Mouse (Mus musculus) liver, postnatal 0 days (tissue): ENCODE data around the gene Utp14b. TPM values are rescaled to one million over a fixed set of nuclear protein-coding genes. Genes with fewer than 3 reads are reported as not detected.

ENCODE experiments used
- ATAC-seq: fragments of 200-750 bp; cut with Nextera tagmentation; 2 replicates; pipeline ENCODE4 v1.8.0; 2017; ENCODE audit warnings: mild to moderate bottlenecking, moderate library complexity
- DNase-seq: peaks from one replicate; pipeline ENCODE4 v3.0.0-alpha.2; 2016
- H3K27ac ChIP-seq: fragments of 300-500 bp; sonication (generic); 2 replicates; pipeline ENCODE4 v1.5.1; 2014; ENCODE audit warnings: antibody characterized with exemption, moderate library complexity, mild to moderate bottlenecking, low read depth
- H3K27me3 ChIP-seq: fragments of 300-500 bp; sonication (generic); 2 replicates; pipeline ENCODE4 v1.6.1; 2014; ENCODE audit warnings: low read length, control low read depth, mixed read lengths; ENCODE audit not compliant: insufficient read depth
- H3K36me3 ChIP-seq: fragments of 300-500 bp; sonication (generic); replicated peaks from 2 replicates; pipeline ENCODE4 v1.6.1; 2014; ENCODE audit warnings: mild to moderate bottlenecking, control low read depth, low read length, moderate library complexity, mixed read lengths; ENCODE audit not compliant: insufficient read depth
- H3K4me1 ChIP-seq: fragments of 300-500 bp; sonication (generic); 2 replicates; pipeline ENCODE4 v1.6.1; 2014; ENCODE audit warnings: antibody characterized with exemption, mild to moderate bottlenecking, control low read depth; ENCODE audit not compliant: insufficient read depth
- H3K4me2 ChIP-seq: fragments of 300-500 bp; sonication (generic); 2 replicates; pipeline ENCODE4 v1.6.1; 2014; ENCODE audit warnings: low read depth, mild to moderate bottlenecking, low read length, moderate library complexity, mixed read lengths
- H3K4me3 ChIP-seq: fragments of 300-500 bp; sonication (generic); 2 replicates; pipeline ENCODE4 v1.5.1; 2014; ENCODE audit warnings: low read depth, low read length
- H3K9ac ChIP-seq: fragments of 300-500 bp; sonication (generic); replicated peaks from 2 replicates; pipeline ENCODE4 v1.6.1; 2014; ENCODE audit warnings: mild to moderate bottlenecking, moderate library complexity
- H3K9me3 ChIP-seq: fragments of 300-500 bp; sonication (generic); 2 replicates; pipeline ENCODE4 v1.6.1; 2016; ENCODE audit warnings: mild to moderate bottlenecking, control low read depth, low read length, mixed read lengths
- CTCF ChIP-seq: sonication (generic); IDR thresholded peaks from 2 replicates; pipeline ENCODE4 v1.5.1; 2016; ENCODE audit warnings: antibody characterized with exemption, low read depth
- EP300 ChIP-seq: IDR thresholded peaks from 2 replicates; pipeline ENCODE4 v1.6.1; 2016; ENCODE audit warnings: antibody characterized with exemption, low read depth, mild to moderate bottlenecking
- WGBS: fragments of 180-500 bp; shearing (Covaris S2); extraction: QIAGEN DNeasy Blood & Tissue Kit; methylation state at CpG from one replicate; pipeline ENCODE4 v1.1.7; 2014; ENCODE audit not compliant: insufficient replicate concordance; 5-methylcytosine and 5-hydroxymethylcytosine counted together
- polyA plus RNA-seq: library from polyadenylated mRNA; unstranded; fragments of >200 nt; fragmentation: Nextera tagmentation; extraction: Ambion mirVana; gene quantifications from 2 replicates; pipeline ENCODE4 v1.2.1, GENCODE M21; 2015

The Utp14b gene
- polyA plus RNA-seq, 1 experiment from 2014 or later, result 0.59 TPM

GRCm38 (mm10) chr1:78710026-78710425, 52.2 kb downstream of the Utp14b start:
- no peak overlapping the region for H3K9ac ChIP-seq
- H3K4me3 ChIP-seq, result no peak overlapping the region
- H3K4me2 ChIP-seq, result no peak overlapping the region
- H3K27me3 ChIP-seq, result no peaks in the 10 kb centered on the region
- no peak overlapping the region for H3K27ac ChIP-seq
- H3K4me1 ChIP-seq, result no peaks in the 10 kb centered on the region
- DNase-seq, result no peak
- TF ChIP-seq CTCF (no peak), EP300 (no peak)
- no peaks in the 10 kb centered on the region for H3K9me3 ChIP-seq
- H3K36me3 ChIP-seq, result peaks cover 7% of the 10 kb centered on the region
- ATAC-seq, result no peak

GRCm38 (mm10) chr1:78710613-78711329, 52.9 kb downstream of the Utp14b start:
- 51% methylated on average over 5 of the region's 5 CpGs for WGBS
- ATAC-seq (no peak), DNase-seq (no peak)
- H3K4me3 ChIP-seq, result no peak overlapping the region
- H3K9me3 ChIP-seq, result no peaks in the 10 kb centered on the region
- no peak overlapping the region for H3K4me2 ChIP-seq
- H3K27ac ChIP-seq, result no peak overlapping the region
- H3K9ac ChIP-seq, result no peak overlapping the region
- no peaks in the 10 kb centered on the region for H3K27me3 ChIP-seq
- peaks cover 4% of the 10 kb centered on the region; the same call in 1 of the 2 replicates for H3K36me3 ChIP-seq
- TF ChIP-seq EP300, result no peak
- TF ChIP-seq CTCF, result no peak
- H3K4me1 ChIP-seq, result no peaks in the 10 kb centered on the region

Other genes starting within 250 kb of the Utp14b start
- gene Farsb, start 169.1 kb upstream of the Utp14b start, polyA plus RNA-seq, result 37.6 and 41.5 TPM in 2 replicates
- 0.22 TPM in 1 of 2 replicates, not detected in the other for gene Mogat1, start 147.0 kb upstream of the Utp14b start, polyA plus RNA-seq
- not detected in 2 replicates for gene BC035947, start 145.9 kb upstream of the Utp14b start, polyA plus RNA-seq
- 7.6 and 8.4 TPM in 2 replicates for gene Acsl3, start 213 bp upstream of the Utp14b start, polyA plus RNA-seq
- gene Kcne4, start 158.7 kb downstream of the Utp14b start, polyA plus RNA-seq, result 0.19 and 0.27 TPM in 2 replicates